Mouse (Mus musculus) brain, embryonic 14.5 days (tissue): ENCODE measurements at regions not wholly inside any gene's neighbourhood (a gene's known extent, or its start where the extent isn't known, plus 50 kb on each side); places are given as distances from the start of the nearest gene placed in this dataset.

Source experiments
- CTCF ChIP-seq: fragments of 200-500 bp; IDR thresholded peaks from 2 replicates; pipeline ENCODE4 v1.5.1; 2012; ENCODE audit warnings: inconsistent platforms, mild to moderate bottlenecking, moderate library complexity, borderline replicate concordance; ENCODE audit not compliant: insufficient read depth, insufficient read length; ENCODE audit errors: extremely low read depth
- POLR2A ChIP-seq: fragments of 200-500 bp; IDR thresholded peaks from 2 replicates; pipeline ENCODE4 v1.6.1; 2012; ENCODE audit warnings: mild to moderate bottlenecking, inconsistent platforms, borderline replicate concordance; ENCODE audit not compliant: poor library complexity, insufficient read depth, insufficient read length, severe bottlenecking; ENCODE audit errors: extremely low read depth

DNA sequence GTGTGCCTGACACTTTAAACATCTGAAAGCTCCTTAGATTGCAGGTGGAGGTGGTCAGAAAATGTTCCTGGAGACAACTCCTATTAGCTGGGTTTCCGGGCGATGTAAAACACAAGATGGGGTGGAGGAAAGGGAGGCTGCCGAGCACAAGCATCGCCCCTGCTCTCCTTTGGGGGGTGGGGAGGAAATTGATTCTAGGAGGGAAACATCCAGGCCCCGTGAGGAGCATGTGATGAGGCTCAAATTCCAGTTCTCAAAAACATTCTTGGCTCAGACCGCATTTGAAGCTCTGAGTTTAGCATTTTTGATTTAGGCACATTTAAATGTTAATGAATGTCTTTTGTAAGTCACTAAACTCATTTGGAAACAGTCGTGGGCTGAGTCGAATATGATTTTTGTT is 105.5 kb downstream of the Rpl14 start:
- TF ChIP-seq POLR2A (no peak), CTCF (no peak)
